Comparison of ENCODE assay signal across 16 mouse cellular contexts in the genomic region with DNA sequence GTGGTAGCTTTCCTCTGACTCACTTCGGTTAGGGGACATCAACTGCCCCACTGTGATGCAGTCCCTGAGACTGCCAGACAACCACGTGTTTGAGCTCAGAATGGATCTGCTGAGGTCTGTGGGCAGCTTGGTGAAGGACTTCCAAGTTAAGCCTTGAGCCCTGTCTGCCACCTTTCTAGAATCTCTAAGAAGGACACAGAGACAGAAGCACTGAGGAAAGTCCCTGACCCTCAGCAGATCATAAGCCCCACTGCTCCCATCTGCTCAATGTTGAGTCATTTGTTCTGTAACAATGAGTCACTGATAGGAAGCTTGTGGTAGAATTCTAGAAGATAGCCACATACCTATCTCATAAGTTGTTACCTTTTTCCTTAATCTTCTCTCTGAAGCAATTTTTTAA.
"Had no signal": no experiment of that assay in that cellular context is flagged by ENCODE, and none has a peak within 500 bp of the region (broad histone marks: within the 10 kb centered on the region; RNA-seq: fewer than 3 reads in every experiment).

No protein-coding gene starts in this region.

- H3K27ac ChIP-seq: limb, embryonic 12.5 days; limb, embryonic 15.5 days; liver, embryonic 13.5 days; stomach, postnatal 0 days had no signal

- H3K4me2 ChIP-seq: limb, embryonic 12.5 days; limb, embryonic 15.5 days; liver, embryonic 13.5 days; midbrain, embryonic 11.5 days had no signal

- H3K4me3 ChIP-seq: limb, embryonic 12.5 days; limb, embryonic 15.5 days; liver, embryonic 13.5 days had no signal

- H3K9ac ChIP-seq: limb, embryonic 12.5 days; limb, embryonic 15.5 days; liver, embryonic 13.5 days had no signal

- DNase-seq: kidney, adult 9 months; kidney, postnatal 14 days; kidney, postnatal 4 days; left cerebral cortex, postnatal 4 days; liver, embryonic 13.5 days; lung, adult 2 months; lung, postnatal 14 days; lung, postnatal 4 days; midbrain, embryonic 14.5 days; right cerebral cortex, postnatal 4 days; thymus, adult 18-20 months; thymus, postnatal 36 days had no signal

- H3K36me3 ChIP-seq: limb, embryonic 12.5 days; limb, embryonic 15.5 days; liver, embryonic 13.5 days had no signal

- H3K9me3 ChIP-seq: limb, embryonic 12.5 days; limb, embryonic 15.5 days; liver, embryonic 13.5 days had no signal

- H3K27me3 ChIP-seq: limb, embryonic 15.5 days; liver, embryonic 13.5 days had no signal

- H3K4me1 ChIP-seq: limb, embryonic 12.5 days; limb, embryonic 15.5 days; liver, embryonic 13.5 days had no signal
